Mouse (Mus musculus) gastrocnemius, postnatal 14 days (tissue): Measurements from ENCODE around the gene Akap12. TPM values are rescaled to one million over a fixed set of nuclear protein-coding genes. Genes with fewer than 3 reads are reported as not detected.
A peak's percentile ranks its signal among the peaks of the same experiment; 100 is the strongest.

Experiments
- DNase-seq: peaks from one replicate; pipeline ENCODE4 v3.0.0; 2021; ENCODE audit warnings: mixed read lengths
- intact Hi-C: fragments of 180-260 bp; cut with DNase I; formaldehyde crosslinking; loops from one replicate; pipeline ENCODE4 v1.15.1; 2025; ENCODE audit warnings: low total_unique reads
- total RNA-seq, 2 experiments: library from RNA; stranded (reverse); gene quantifications; 2 replicates each; pipeline ENCODE4 v1.2.3; 2021

Akap12 gene
- total RNA-seq, 2 experiments from 2014 or later, result 15.4 to 26.5 TPM

GRCm38 (mm10) chr10:4388384-4388745 lies 122.2 kb downstream of the Akap12 start:
- intact Hi-C loops, result no loop called here
- DNase-seq, result no peak

GRCm38 (mm10) chr10:4389036-4389435 lies 122.9 kb downstream of the Akap12 start:
- intact Hi-C loops, result no loop called here
- DNase-seq, result no peak

GRCm38 (mm10) chr10:4389461-4390112 lies 123.4 kb downstream of the Akap12 start:
- no peak for DNase-seq
- intact Hi-C loops, result no loop called here

GRCm38 (mm10) chr10:4390550-4390949 lies 124.4 kb downstream of the Akap12 start:
- intact Hi-C loops, result no loop called here
- no peak for DNase-seq

GRCm38 (mm10) chr10:4391076-4391475 lies 124.9 kb downstream of the Akap12 start:
- intact Hi-C loops, result no loop called here
- DNase-seq, result no peak

- DNase-seq, result peak; percentile 33
- intact Hi-C loops, result no loop called here
These were observed 125.7 kb downstream of the Akap12 start for GRCm38 (mm10) chr10:4391851-4392250.

- no peak for DNase-seq
- intact Hi-C loops, result no loop called here
These were observed 129.1 kb downstream of the Akap12 start for GRCm38 (mm10) chr10:4395321-4395720.

DNA sequence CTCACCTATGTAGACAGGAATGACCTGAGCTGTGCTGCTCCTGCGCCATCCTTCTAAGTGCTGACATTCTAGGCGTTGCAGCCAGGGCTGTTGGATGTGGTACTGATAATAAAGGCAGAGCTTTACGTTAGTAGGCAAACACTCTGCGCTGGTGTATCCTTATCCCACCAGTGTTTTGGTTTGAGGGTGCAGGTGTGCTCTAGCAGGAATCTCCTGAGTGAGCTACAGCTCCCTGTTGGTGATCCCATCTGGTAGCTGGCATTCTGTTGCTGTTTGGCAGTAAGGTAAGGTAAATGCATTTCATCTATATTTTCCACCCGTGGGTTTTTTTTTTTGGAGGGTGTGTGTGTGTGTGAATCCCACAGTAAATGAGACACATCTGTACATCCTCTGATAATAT lies 131.9 kb downstream of the Akap12 start:
- intact Hi-C loops, result no loop called here

DNA sequence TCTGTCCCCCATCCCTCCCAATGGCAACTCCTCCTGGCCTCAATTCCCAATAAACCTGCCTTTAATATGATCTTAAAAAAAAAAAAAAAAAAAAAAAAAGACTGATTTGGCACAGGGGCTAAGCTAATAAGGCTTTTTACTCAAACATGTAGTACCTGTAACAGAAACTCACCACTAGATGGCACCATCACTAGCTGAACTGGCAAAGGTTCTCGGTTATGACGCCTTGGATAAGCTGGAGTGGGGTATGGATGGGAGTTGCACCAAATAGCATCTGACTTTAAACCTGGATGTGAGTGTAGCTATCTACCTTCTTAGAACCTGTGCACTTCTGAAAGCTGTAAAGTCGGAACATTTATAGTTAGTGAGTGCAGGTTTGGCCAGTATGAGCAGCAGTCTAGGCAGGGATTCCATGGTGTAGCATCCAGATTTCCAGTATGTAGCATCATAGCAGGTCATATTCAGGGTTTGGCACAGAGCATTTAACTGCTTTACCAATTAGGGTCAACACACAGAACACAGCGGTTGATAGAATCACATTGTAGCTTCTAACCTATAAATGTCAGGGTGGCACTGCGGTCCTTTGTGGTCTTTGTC lies 138.8 kb downstream of the Akap12 start:
- intact Hi-C loops, result no loop called here
- no peak for DNase-seq

More for the DNA sequence above, 131.9 kb downstream of the Akap12 start:
- DNase-seq, result no peak

- intact Hi-C loops, result no loop called here
- no peak for DNase-seq
These were observed 139.3 kb downstream of the Akap12 start for GRCm38 (mm10) chr10:4405511-4405910.

- DNase-seq, result no peak
- intact Hi-C loops, result no loop called here
These were observed 141.0 kb downstream of the Akap12 start for GRCm38 (mm10) chr10:4407191-4407590.

Other genes starting within 250 kb of the Akap12 start
- 1 to 10 TPM; 4.2 to 4.5 TPM for gene Zbtb2, start 121.7 kb downstream of the Akap12 start, total RNA-seq
- 10 to 100 TPM; 27.6 to 28.1 TPM for gene Rmnd1, start 166.0 kb downstream of the Akap12 start, total RNA-seq
- 1 to 10 TPM; 9.4 TPM for gene Armt1, start 166.1 kb downstream of the Akap12 start, total RNA-seq
- gene Ccdc170, start 216.1 kb downstream of the Akap12 start, total RNA-seq, result under 1 TPM; 0.44 to 0.47 TPM